Mouse (Mus musculus) adrenal gland, postnatal 10 days (tissue): Measurements from ENCODE around the gene Exd1. TPM values are rescaled to one million over a fixed set of nuclear protein-coding genes. Genes with fewer than 3 reads are reported as not detected.

Experiments
- DNase-seq: peaks from one replicate; pipeline ENCODE4 v3.0.0; 2021; ENCODE audit warnings: mixed read lengths
- long read RNA-seq, 2 experiments: library from polyadenylated mRNA; stranded (forward); transcript quantifications; one replicate each; pipeline ENCODE4 v2.0.0; 2021
- total RNA-seq, 2 experiments: library from RNA; stranded (reverse); gene quantifications; 2 replicates each; pipeline ENCODE4 v1.2.3; 2021

Gene Exd1
- total RNA-seq = 1 to 10 TPM in 1 of 2 experiments, under 1 TPM in 1; 0.79 to 1.1 TPM
- long read RNA-seq, experiment 1 = 0 reads
- long read RNA-seq, experiment 2, partial matches to known transcripts = 1 of 2 reads
- long read RNA-seq, experiment 2, other reads (novel, unspliced or antisense) = 1 of 2 reads

DNA sequence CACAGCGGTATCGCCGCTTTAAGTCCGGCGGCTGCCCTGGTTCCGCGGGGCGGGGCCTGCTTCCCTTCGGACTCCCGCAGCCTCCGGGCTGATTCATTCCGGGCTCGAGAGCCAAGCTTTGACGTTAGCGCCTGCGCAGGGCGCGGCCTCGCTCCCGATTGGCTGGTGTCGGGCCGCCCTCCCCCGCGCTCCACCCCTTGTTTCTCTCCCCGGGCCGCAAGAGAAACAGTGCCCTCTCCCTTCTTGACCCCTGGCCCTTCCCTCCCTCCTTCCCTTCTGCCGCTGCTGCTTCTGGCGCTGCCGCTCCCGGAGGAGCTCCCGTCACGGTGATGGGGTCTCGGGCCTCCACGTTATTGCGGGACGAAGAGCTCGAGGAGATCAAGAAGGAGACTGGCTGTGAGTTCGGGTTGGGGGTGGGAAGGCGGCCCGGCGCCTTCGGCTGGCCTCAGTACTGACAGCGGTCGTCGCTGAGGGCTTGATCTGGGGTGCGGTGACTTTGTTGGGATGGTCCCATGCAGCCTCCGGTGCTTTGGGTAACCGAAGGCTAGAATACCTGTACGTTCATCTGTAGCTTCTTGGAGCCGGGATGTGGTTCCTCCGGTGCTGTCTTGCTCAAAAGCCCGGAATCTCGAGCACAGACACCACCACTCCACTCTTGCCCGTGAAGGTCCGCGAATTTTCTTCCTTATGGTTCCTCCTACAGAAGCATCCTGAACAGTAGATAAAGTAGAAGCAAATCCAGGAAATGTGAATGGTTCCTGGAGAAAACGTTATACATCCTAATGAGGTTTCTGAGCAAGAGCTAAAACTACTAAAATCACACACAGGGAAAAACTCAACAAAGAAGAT is at the start of gene Exd1, which contains the start of gene Chp1:
TSS of gene Exd1 (minus strand) at position 106 of the 849 bp plus-strand sequence.
TSS of gene Chp1 (plus strand) at position 176 of the 849 bp plus-strand sequence.
- peak; percentile 99 for DNase-seq

DNA sequence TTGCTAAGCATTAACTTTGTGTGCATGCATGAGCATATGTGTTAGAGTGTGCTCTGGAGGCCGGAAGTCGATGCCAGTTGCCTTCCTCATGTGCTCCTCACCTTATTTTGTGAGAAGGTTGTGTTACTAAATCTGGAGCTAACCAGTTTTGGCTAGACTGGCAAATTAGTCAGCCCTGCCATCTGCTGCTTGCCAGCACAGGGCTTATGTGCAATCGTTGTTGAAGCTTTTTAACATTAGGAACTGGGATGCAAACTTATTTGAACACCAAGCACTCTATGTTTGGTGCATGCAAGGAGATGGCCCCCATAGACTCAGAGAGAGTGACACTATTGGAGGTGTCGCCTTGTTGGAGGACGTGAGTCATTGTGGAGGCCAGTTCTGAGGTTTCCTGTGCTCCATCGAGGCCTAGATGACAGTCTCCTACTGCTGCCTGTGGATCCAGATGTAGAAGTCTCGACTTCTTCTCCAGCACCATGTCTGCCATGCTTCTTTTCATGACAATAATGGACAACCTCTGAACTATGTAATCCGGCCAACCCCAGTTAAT is 49.4 kb upstream of the Exd1 start:
- DNase-seq = no peak

DNA sequence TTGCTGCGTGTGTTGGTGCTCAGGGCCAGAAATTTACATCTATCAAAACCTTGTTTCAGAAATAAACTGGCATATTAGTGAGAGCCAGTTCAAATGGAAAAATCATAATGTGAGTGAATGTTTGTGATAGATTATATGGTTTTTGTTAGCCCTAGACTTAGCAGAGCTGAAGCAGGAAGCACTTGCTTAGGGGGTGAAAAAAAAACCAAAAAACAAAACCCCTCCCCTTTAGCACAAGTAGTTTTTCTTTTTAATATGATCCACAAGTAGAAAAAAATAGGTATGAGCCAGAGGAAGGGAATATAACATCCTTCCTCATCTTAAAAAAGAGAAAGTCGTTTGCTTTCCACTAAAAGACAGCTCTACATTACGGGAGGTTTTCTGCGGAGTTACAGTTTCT is 47.9 kb upstream of the Exd1 start:
- no peak for DNase-seq

DNA sequence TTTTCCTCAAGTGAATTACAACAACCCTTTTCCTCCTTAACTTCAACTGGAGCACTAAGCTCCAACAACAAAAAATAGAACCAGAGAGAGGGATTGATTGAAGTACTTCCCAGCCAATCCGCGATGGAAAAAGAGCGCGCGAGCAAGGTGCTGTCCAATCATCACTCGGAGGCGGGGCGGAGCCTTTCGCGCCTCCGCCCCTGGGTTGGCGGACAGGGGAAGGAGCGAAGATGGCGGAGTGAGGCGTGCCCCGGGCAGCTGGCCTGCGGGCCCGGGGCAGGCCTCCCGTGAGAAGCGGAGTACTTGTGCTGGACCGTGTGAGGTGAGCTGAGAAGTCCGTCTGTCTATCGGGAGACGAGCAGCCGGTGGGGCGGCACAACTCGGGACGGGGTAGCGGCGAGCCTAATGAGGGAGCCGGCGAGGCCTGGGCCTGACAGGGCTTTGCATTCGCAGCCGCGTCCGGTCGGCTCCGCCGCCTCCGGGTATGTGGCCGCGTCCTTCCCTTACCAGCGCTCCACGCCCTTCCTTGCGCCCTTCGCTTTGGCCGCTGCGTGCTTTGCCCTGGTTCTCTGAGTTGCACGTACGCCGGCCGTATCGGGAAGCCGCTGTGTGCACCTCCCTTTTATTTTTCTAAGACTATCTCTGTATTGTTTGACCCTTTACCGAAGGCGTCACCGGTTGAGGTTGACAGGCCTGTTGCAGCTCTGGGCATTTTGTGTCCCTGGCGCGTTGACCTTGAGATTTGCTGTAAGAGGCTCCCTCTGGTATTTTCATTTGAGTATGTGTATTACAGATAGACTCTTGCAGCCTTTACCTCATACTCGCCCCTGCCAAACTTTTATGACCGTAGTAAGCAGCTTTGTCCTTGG is 46.9 kb upstream of the Exd1 start:
- DNase-seq = peak; percentile 98

DNA sequence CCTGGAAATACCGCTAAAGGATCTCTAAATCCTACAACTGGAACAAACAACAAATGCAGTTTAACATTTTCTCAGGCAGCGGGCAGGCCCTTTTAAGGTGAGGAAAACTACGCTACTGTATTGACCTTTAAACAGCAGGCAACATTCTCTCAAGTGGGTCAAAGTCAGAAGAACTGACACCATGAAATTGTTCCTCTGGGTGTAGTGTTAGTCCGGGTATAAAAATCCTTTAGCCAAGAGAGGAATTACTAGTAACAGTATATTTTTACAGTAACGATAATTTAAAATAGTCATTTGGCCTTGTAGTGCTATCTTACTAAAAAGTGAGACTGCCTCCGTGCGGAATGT is 46.3 kb upstream of the Exd1 start:
- peak; percentile 25 for DNase-seq

DNA sequence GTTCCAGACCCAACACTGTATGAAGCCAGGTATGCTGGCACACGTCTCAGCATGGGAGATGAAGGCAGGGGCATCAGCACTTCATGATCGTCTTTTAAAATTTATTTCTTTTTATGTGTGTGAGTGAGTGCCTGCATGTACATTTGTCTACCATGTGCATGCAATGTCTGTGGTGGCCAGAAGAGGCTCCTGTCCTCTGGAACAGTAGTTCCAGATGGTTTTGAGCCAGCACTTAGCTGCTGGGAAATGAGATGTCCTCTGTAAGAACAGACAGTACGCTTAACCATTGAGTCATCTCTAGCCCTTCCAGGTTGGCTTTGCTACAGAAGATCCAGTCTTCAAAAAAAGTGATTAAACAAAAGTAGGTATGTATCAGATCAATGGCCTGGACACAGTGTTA is 43.8 kb upstream of the Exd1 start:
- no peak for DNase-seq

DNA sequence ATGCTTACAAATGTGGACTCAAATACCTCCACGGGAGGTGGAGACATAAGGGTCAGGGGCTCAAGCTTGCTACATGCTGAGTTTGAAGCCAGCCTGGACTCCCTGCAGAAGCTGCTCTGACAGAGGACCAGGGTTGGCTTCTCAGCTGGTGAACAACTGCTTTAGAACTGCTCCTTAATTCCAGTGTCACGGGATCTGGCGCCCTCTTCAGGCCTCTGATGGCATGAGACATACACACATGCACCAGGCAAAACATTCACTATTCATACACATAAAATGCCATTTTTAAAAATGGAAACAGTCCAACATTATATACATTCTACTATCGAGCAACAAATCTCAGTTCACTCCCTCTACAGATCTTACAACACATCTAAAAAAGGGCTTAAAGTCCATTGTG is 40.0 kb upstream of the Exd1 start:
- DNase-seq = peak; percentile 76

DNA sequence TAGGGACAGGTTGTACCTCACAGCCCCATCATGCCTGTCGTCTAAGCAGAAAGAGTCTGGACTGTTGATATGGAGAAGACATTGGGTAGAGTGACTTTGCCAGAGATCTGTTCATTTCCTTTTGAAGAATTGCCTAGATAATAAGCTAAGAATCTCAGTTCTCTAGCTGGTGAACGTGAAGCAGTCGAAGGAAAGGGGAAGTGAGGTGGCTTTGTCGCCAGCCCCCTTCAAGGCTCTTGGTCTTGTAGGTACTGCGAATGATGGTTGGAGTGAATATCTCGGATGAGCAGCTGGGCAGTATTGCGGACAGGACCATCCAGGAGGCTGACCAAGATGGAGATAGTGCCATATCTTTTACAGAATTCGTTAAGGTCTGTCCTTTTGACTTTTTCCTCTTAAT is 36.9 kb upstream of the Exd1 start:
- DNase-seq = no peak

DNA sequence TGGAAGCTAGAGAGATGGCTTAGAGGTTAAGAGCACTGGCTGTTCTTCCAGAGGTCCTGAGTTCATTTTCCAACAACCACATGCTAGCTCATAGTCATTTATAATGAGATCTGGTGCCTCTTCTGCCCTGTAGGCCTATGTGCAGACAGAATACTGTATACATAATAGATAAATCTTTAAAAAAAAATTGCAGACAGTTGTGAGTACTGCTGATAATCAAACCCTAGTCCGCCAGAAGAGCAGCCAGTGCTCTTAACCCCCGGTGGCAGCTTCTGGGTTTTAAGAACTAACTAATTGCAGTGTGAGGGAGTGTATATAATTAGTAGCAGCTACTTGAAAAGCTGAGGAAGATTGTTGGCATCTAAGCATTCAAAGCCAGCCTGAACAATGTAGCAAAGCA is 36.0 kb upstream of the Exd1 start:
- DNase-seq = no peak

DNA sequence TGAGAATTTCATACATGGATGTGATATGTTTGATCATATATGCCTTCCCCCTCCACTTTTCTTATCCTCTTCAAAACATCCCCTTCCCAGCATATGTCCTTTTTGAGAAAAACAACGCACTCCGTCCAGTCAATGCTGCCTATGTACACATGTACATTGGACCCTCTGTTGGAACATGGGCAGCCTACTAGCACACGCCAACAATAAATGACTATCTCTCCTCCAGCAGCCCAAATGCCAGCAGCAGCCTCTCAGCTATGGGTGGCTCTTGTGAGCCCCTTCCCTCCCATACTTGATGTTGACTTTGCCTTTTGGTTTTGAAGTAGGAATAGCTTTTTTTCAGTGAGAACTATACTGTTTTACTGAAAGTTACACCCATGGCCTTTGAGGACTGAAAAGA is 34.1 kb upstream of the Exd1 start:
- DNase-seq = no peak

DNA sequence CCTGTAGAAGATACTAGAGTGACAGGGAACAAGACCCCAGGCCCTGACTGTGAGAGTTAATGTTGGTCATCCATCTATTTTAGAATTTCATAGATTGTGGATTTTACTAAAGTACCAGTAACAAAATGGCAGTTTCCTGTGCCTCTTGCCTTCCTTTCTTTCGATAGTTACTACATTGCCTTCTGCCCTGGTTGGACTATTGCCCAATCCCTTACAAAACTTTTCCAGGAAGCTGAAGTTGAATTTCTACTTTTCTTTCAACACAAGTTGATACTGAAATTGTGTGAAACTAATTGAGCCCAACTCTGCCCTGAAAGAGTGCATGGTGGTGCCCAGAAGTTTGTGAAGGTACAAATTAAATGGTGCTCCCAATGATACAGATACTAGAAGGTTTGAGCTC is 25.0 kb upstream of the Exd1 start:
- peak; percentile 57 for DNase-seq

DNA sequence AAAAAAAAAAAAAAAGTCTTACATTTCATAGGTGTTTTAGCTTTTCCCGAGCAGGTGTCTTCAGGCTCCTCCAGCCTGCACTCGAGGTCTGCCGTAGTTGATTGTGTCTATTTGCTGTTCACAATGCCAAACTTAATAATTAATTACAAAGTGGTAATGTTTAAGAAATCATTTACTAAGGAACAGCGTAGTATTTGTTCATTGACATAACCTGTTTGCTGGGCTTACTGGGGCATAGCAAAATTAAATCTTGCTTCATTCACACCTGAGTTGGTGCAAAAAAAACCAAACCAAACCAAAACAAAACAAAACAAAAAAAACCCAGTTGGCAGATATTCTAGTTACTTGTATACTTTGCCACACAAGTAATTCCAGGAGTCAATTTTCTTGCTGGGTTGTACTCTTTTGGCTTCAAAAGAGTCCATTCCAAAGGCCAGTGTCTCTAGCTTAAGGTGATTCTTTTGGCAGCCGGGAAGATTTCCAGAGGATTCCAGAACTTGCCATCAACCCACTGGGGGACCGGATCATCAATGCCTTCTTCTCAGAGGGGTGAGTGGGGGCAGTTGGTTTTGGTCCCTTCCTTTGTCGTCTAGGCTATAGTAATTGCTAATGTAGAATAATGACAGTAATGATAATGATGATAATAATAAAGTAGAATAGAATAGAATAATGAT is 18.9 kb upstream of the Exd1 start:
- no peak for DNase-seq

DNA sequence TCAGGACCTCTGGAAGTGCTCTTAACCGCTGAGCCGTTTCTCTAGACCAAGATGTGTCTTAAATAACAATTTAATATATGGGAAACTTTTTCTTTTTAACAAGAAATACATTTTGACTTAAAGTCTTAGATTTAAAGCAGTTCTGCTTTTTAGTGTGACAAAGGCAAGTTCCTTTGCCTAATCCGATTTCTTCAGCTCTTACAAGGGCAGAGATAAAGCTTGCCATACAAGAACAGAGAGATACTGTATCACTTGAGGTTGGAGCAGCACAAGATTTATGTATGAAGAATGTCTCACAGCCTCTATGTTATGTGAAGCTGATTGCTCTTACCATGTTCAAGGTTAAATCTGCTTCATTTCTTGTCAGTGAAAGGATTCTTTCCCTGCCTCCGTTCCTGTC is 17.9 kb upstream of the Exd1 start:
- DNase-seq = no peak

DNA sequence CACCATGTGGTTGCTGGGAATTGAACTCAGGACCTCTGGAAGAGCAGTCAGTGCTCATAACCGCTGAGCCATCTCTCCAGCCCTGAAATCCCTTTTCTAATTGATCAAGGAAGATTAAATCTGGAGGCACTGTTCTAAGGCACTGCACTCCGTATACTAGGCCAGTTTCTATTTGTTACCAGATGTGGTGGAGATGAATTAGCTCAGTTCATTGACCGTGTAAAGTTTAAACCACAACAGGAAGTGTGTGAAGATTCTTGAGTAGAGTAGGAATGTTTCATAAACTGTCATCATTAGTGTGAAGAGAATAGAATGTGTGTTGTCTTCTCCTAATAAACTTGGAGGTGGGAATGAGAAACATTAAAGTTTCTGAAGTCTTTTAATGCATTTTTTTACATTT is 14.4 kb upstream of the Exd1 start:
- no peak for DNase-seq

DNA sequence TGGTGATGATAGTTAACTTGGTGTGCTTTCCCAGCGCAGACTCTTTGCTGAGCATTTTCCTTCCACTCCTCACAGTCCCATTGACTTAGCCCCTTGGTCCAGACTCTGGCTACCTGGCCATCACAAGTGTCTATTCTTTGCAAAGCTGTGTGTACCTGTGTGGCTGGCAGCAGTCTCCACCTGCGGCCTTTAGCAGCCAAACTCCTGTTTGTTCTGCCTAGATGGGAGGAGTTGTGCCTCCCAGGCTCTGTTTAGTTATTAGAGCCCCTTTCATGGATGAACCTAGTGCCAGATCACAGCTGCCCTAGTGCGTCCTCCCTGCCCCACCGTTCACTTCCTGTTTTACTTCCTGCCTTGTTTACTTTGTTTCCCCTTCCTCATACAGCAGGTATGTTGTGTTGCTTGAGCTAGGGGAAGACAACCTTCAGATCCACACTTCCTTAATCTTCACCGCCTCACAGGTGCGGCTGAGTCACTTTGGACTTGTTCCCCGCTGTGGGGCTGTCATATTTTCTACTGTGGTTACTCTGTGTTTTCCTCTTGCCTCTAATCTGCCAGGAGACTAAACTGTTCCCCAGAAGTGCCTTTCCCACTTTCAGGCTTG is 11.4 kb upstream of the Exd1 start:
- DNase-seq = peak; percentile 7

DNA sequence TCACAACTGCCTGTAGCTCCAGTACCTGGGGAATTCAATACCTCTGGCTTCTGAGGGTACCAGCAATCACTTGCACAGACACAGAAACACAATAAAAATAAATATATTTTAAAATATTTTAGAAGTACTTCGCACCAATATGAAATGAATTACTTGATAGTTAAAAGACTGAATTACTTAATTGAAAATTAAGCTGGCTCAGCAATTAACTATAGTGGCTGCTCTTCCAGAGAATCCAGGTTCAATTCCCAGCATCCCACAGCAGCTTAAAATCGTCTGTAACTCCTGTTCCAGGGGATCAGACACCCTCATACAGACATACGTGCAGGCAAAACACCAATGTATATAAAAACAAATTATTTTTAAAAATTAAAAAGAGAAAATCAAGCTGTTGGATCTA is 10.6 kb upstream of the Exd1 start:
- DNase-seq = no peak

DNA sequence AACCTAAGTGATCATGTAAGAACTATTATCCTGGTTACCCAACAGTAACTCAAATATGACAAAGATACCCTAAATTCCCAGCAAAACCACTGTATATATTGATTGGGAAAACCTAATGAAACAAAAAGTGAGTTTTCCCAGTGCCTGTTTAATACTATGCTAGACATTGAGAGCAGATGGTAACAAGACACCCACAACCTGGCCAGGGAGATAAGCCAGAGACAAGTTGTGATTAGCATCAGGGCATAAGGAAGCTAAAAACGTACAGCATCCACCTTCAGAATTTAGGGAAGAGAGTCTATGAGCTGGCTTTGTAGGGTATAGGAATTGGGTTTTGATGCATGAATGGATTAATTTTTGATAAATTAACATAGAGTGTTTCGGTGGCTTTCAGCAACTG is 2.3 kb upstream of the Exd1 start:
- no peak for DNase-seq

DNA sequence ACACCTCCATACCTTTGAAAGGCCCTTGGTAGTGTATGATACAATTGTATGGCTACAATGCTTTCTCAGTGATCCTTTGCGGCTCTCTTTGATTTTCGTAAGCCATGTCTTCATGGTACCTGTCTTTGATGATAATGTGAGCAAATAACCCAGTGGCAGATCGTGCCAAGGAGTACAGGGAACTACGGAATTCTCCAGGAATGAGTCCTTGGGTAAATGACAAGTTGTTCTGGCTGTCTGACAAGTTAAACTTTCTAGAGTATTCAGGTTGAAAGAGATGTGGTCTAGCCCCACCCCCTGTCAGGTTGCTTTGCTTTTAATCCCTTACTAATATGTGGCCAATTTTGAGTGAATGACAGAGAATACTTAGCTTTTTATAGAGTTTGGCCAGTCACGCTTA is 1.3 kb upstream of the Exd1 start:
- peak; percentile 16 for DNase-seq

DNA sequence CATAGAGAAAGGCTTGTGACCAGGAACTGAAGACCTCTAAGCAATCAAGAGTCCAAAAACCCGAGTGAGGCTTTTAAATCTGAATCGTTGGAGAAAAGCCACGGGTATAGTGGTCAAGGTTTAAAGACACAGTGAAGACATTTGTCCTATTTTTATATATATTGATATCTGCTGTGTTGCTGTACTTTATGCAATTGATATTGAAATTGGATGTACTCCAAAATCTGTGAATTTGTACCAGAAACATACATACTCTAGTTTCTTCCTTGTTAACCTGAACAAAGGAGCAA is 889 bp upstream of the Exd1 start:
- no peak for DNase-seq

DNA sequence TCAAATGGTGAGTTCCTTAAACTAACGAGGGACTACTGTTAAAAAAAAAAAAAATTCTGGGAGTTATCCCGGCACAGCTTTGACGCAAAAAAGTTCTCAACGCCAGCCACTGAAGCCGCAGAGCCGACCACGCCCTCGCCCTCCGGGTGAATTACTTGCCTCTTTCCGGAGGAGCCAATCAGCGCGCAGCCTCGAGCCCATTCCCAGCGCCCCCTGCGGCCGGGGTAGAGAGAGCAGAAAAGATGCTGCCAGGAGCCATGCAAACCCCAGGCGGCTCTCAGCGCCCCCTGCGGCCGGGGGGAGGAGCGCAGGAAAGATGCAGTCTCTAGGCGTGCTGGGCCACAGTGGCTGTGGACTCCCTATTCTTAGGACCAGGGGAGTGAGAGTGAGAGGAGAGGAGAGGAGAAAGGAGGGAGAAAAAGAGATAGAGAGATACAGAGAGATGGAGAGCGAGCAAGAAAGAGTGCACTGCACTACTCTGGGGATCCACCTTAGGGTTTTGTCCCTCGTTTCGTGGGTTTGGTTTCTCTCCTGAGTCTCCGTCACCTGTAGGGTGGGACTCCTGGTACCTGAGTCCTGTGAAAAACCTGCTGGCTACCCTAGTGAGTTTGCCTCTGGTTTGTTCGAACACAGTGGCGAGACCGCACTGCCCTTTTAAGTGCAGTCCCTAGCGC is 442 bp downstream of the Exd1 start:
- DNase-seq = peak; percentile 89

DNA sequence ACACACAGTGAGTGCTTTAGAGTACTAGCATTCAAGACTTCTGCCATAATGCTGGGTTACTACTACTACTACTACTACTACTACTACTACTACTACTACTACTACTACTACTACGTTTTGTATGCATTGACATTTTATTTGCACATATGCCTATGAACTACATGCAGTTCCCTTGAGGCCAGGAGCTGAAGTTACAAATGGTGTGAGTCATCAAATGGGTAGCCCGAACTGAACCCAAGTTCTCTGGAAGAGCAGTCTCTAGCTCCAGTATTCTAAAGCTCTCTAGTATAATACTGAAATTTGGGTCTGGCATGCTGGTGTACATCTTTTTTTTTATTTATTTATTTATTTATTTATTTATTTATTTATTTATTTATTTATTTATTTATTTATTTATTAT is 3.8 kb downstream of the Exd1 start:
- no peak for DNase-seq

DNA sequence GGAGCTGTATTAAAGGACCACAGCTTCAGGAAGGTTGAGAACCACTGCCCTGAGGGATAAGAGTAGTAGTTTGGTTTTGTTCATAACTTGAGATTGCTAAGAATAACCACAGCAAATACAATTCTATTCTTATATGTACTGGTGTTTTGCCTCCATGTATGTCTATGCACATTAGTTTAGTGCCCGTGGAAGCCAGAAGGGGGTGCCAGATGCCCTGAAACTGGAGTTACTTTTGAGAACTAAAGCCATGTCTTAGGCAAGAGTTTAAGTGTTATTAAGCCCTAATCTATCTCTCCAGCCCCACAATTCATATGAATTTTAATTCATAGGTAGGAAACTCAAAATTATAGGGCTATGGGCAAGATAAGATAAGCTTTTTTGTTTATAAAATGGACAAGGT is 5.3 kb downstream of the Exd1 start:
- peak; percentile 83 for DNase-seq
